Mouse (Mus musculus) frontal cortex, postnatal 25 days (tissue): Measurements from ENCODE around the gene Atp1a4.

Experiments
- DNase-seq, 2 experiments: peaks; one replicate each; pipeline ENCODE4 v3.0.0; 2022; ENCODE audit warnings: low spot score in 2 of 2

Atp1a4 gene

GRCm38 (mm10) chr1:172219451-172220406, 38.5 kb downstream of the Atp1a4 start, which contains the start of gene Casq1:
Gene Casq1, minus strand, starts transcription at chr1:172219868.
- DNase-seq = no peak

GRCm38 (mm10) chr1:172218164-172218910, 39.9 kb downstream of the Atp1a4 start:
- no peak for DNase-seq

GRCm38 (mm10) chr1:172217148-172217547, 41.1 kb downstream of the Atp1a4 start:
- peak; percentile 68 to 88 for DNase-seq

GRCm38 (mm10) chr1:172214748-172215147, 43.5 kb downstream of the Atp1a4 start:
- DNase-seq = no peak

GRCm38 (mm10) chr1:172213771-172214170, 44.4 kb downstream of the Atp1a4 start:
- DNase-seq = no peak

GRCm38 (mm10) chr1:172212776-172213175, 45.4 kb downstream of the Atp1a4 start:
- no peak for DNase-seq

- DNase-seq = no peak
These were observed 51.1 kb downstream of the Atp1a4 start for GRCm38 (mm10) chr1:172207111-172207584.

GRCm38 (mm10) chr1:172206141-172206917, 51.9 kb downstream of the Atp1a4 start, which contains the start of gene Pea15a:
Gene Pea15a, minus strand, starts transcription at chr1:172206804.
- peak in 1 of 2 experiments; percentile 71 for DNase-seq

- no peak for DNase-seq
These were observed 52.5 kb downstream of the Atp1a4 start for GRCm38 (mm10) chr1:172205741-172206087.

GRCm38 (mm10) chr1:172204814-172205740, 53.1 kb downstream of the Atp1a4 start:
- no peak for DNase-seq

GRCm38 (mm10) chr1:172204033-172204813, 54.0 kb downstream of the Atp1a4 start:
- no peak for DNase-seq

GRCm38 (mm10) chr1:172203566-172203965, 54.6 kb downstream of the Atp1a4 start:
- DNase-seq = no peak

GRCm38 (mm10) chr1:172202894-172203522, 55.2 kb downstream of the Atp1a4 start:
- DNase-seq = no peak

GRCm38 (mm10) chr1:172201967-172202880, 56.0 kb downstream of the Atp1a4 start:
- no peak for DNase-seq

GRCm38 (mm10) chr1:172200871-172201447, 57.3 kb downstream of the Atp1a4 start:
- DNase-seq = no peak

GRCm38 (mm10) chr1:172200161-172200560, 58.1 kb downstream of the Atp1a4 start:
- DNase-seq = no peak

GRCm38 (mm10) chr1:172198996-172199395, 59.2 kb downstream of the Atp1a4 start:
- DNase-seq = no peak

GRCm38 (mm10) chr1:172198316-172198715, 59.9 kb downstream of the Atp1a4 start:
- no peak for DNase-seq
